Mouse (Mus musculus) heart, postnatal 0 days (tissue): ENCODE data around the gene Methig1.

Experiments used
- CTCF ChIP-seq: IDR thresholded peaks from 2 replicates; pipeline ENCODE4 v1.5.1; 2016; ENCODE audit warnings: antibody characterized with exemption, control low read depth, low read depth
- EP300 ChIP-seq: IDR thresholded peaks from 2 replicates; pipeline ENCODE4 v1.6.1; 2016; ENCODE audit warnings: antibody characterized with exemption, low read depth

DNA sequence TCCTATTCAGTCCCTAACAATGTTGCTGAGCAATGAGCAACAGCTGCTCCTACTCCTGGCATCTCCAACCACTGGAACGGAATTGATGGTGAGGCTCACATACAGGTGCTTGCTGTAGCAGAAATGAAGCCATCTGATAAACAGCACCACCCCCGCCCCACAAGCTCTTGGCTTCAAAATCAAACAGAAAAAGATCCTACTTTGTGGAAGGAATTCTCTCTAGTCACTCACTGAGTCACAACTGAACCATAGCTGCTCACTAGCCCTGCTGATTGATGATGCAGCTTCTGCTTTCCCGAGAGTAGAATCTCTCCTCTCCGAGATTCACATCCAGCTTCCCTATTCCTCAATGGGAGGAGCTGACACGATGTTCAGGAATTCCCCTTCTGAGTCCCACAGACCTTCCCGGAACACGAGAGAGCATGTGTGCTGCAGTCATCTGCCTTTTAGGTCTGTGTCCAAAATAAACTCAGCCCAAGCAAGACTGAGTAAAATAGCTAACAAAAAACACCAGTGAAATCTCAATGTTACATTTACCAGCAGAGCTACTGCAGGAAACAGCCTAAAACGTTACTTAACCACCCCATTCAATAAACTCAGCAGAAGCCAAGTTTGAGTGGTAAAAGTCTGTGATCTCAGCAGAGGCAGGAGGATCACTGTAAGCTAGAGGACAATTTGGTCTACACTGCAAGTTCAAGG, 68.3 kb downstream of the Methig1 start:
- TF ChIP-seq EP300 = no peak
- no peak for TF ChIP-seq CTCF
